Mouse (Mus musculus) cerebellum, postnatal 4 days (tissue): ENCODE results near the gene Myl7.
A peak's percentile ranks its signal among the peaks of the same experiment; 100 is the strongest.

Source experiments
- DNase-seq, 2 experiments: peaks; one replicate each; pipeline ENCODE4 v3.0.0; 2022; ENCODE audit warnings: low spot score in 2 of 2, mixed read lengths in 1 of 2

Gene Myl7

GRCm38 (mm10) chr11:5867196-5867595 lies 31.4 kb downstream of the Myl7 start:
- DNase-seq = no peak

GRCm38 (mm10) chr11:5862394-5863105 lies 36.0 kb downstream of the Myl7 start:
- DNase-seq = no peak

GRCm38 (mm10) chr11:5861678-5862393 lies 36.7 kb downstream of the Myl7 start, which contains the start of gene Aebp1:
Gene Aebp1, plus strand, starts transcription at chr11:5861947.
- DNase-seq = no peak

GRCm38 (mm10) chr11:5860639-5861038 lies 37.9 kb downstream of the Myl7 start:
- DNase-seq = no peak

GRCm38 (mm10) chr11:5859883-5860550 lies 38.6 kb downstream of the Myl7 start:
- no peak for DNase-seq

GRCm38 (mm10) chr11:5858723-5859122 lies 39.9 kb downstream of the Myl7 start:
- DNase-seq = no peak

GRCm38 (mm10) chr11:5856479-5857130 lies 42.0 kb downstream of the Myl7 start:
- no peak for DNase-seq

GRCm38 (mm10) chr11:5855902-5856301 lies 42.7 kb downstream of the Myl7 start:
- DNase-seq = peak in 1 of 2 experiments; percentile 48

- DNase-seq = no peak
These were observed 43.1 kb downstream of the Myl7 start for GRCm38 (mm10) chr11:5855481-5855880.

- DNase-seq = no peak
These were observed 46.3 kb downstream of the Myl7 start for GRCm38 (mm10) chr11:5852314-5852713.

GRCm38 (mm10) chr11:5851021-5851736 lies 47.4 kb downstream of the Myl7 start:
- no peak for DNase-seq

GRCm38 (mm10) chr11:5850452-5850851 lies 48.1 kb downstream of the Myl7 start:
- DNase-seq = no peak

GRCm38 (mm10) chr11:5849316-5849715 lies 49.3 kb downstream of the Myl7 start:
- no peak for DNase-seq

- DNase-seq = no peak
These were observed 49.8 kb downstream of the Myl7 start for GRCm38 (mm10) chr11:5848741-5849140.

GRCm38 (mm10) chr11:5846639-5847345 lies 51.8 kb downstream of the Myl7 start:
- no peak for DNase-seq
